Mouse (Mus musculus): ENCODE data around the gene Ppp1cb.

The Ppp1cb gene

DNA sequence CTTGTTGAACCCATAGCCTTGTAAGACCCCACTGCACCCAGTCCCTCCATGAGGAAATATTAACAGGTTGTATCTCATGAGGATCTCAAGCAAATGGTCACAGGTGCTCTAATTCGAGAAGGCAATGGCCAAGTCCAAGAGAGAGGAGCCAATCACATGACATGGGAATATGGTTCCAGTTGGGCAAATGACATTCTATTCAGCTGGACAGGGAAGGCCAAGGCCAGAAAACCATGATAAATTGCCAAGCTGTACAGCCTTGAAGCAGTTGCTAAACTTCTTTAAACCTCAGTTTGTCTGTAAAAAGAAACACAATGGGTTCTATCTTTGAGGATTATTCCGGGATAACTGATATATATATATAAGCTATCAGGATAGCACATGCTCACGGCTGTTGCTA, 14.7 kb upstream of the Ppp1cb start:
- no peak for DNase-seq (ENCODE audit: low read depth, low spot score)

DNA sequence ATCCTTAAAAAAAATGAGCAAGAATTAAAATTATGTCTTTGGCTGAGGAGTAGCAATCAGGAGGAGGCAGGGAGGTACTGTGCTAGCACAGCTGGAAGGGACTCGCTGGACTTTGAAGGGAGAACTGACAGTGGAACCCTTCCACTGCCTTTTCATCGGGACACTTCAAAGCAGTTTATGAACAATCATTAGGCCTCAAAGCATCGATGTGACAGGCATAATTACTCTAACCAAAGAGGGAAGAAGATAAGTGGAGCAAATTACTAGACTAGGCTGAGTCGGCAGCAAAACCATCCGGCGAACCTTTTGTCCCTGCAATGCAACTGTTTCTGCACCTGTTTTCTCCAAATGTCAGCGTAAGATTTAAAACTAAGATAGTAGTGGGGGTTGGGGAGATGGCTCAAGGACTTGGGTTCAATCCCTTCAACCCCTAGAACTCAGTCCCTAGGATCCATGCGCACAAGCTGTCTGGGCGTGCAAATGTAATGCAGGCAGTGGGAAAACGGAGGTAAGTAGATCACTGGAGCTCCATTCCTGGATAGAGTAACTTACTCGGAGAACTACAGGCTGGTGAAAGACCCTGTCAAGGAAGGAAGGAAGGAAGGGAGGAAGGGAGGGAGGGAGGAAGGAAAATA, 13.2 kb upstream of the Ppp1cb start:
- no peak for DNase-seq (ENCODE audit: low read depth, low spot score)

DNA sequence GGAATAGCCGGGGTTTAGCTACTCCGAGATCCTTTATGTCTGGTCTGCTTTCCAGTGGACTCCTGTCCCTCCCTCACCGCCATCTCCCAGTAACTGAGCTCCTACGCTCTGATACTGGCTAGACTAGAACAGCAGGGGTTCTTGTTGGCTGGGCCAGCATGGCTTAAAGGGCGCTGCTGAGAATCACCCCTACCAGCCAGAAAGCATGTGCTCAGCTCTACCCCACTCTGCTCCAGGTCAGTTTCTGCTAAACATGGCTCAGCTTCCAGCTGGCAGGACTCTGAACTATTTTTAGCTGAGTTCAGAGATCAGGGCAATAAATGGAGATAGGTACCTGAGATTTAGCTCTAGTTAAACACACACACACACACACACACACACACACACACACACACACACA, 12.2 kb upstream of the Ppp1cb start:
- no peak for DNase-seq (ENCODE audit: low read depth, low spot score)

DNA sequence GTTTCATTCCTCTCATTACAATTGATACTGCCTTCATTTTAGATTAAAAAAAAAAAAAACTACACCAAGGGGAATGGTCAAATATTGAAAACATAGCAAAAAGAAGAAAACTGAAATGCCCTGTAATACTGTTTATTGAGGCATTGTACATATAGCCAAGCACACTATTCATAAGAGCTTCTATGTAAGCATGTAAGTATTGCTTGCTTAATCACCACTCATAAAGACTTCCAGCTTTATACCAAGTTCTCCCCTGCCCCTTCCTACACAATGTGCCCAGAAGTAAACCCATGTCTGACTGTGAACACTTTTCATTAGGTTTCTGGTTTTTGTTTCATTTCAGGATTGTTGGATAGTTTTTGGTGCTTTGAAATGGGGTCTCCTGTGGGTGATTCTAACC, 11.8 kb upstream of the Ppp1cb start:
- no peak for DNase-seq (ENCODE audit: low read depth, low spot score)

DNA sequence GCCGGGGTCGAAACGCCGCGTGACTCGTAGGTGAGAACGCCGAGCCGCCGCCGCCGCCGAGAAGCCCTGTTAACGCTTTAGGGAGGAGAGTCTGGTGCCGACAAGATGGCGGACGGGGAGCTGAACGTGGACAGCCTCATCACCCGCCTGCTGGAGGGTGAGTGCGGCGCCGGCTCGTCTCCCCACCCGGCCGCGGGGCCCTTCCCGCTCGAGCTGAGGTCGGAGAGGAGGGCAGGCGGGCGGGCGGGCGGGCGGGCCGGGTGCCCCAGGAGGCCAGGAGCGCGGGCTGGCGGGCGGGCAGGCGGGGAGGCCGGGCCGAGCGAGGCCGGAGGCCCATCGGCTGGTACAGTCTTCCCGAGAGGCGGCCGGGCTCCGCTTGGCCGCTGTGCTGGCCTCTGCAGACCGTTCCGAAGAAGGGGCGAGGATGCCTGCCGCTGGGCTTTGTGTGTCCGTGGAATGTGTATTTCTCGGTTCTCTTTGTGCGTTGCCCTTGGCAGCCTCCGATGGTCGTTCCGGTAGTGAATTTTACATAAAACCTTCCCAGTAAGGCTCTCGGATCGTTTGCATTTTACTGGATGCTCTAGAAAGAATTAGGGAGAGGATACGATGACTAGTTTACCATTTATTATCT, 723 bp downstream of the Ppp1cb start:
- DNase-seq (ENCODE audit: low read depth, low spot score) = no peak

DNA sequence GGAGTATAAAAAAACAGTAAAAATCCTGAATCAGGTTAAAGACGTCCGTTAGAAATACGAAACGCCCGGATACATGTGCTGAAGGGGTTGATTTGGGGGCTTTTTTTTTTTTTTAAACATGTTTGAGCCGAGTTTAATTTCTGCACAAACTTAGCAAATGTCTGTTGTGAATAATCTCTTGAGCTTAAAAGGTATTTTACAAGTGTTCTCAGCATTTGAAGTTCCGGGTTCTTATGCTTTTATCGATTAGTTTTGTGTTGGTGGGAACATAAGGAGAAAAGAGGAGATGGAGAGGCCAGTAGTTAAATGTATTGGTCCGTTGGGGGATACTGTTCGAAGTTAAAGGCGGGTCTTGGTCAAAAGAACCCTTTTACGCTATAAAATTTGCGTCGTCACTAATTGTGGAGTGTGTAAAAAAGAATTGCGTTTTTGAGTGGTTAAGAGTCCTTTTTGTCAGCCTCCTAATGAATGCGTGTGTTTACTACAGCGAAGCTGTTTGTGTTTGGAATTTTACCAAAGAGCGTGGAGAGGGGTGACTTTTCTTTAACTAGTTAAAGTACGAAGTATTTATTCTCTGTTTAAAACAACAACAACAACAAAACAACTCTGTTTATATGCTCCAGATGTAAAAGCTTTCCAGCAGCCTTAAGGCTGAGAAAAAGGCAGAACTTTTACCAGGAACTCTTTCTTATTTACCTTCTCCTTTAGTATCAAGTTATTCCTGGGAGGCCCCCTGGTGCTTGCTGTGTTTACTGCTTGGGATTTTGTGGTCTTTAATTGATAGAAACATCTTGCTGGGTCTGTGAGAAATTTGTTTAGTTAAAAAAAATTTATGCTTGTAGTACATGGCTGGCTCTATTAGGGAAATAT, 1.5 kb downstream of the Ppp1cb start:
- DNase-seq (ENCODE audit: low read depth, low spot score) = peak; percentile 30

DNA sequence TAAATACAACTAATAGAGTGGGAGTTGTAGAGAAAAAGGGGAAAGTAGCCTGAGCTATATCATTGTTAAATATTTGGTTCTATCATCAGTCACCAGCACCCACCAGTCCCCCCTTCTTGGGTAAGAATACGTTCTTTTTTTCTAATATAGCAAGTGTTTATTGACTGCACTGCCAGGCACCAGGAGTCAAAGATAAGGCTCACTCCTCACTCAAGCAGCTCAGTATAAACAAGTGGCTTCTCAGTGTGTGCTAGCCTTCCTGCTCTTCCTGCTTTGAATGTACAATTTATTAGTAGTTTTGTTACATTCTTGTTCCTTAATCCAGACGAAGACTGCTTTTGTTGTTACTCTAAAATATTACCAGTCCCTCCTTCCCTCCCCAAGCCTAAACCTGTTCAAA, 2.3 kb downstream of the Ppp1cb start:
- DNase-seq (ENCODE audit: low read depth, low spot score) = no peak

DNA sequence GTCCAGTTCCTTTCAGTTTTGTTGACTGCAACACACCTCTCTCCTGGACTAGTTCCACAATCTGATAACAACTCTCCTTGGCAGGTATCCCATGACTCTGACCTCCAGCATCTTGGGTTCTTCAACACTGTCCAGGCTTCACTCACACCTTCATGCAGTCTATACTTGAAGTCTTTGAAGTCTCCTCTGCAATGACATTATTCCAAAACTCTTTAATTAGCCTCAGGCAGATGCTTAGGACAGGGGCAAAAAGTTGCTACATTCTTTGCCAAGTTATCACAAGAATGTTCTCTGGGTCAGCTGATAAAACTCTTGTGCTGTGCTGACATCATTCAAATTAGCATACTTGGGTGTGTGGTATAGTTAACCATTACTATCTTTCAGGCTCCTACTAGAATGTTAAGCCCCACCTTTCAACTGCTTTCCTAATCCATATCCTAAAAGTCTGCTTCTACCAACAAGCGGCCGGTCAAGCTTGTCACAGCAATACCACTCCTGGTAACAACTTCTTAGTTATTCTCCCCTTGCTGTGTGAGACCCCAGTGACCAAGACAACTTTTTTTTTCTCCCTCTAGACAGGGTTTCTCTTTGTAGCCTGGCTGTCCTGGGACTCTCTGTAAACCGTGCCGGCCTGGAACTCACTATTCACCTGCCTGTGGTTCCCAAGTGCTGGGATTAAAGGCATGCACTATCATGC, 13.8 kb downstream of the Ppp1cb start:
- no peak for DNase-seq (ENCODE audit: low read depth, low spot score)

DNA sequence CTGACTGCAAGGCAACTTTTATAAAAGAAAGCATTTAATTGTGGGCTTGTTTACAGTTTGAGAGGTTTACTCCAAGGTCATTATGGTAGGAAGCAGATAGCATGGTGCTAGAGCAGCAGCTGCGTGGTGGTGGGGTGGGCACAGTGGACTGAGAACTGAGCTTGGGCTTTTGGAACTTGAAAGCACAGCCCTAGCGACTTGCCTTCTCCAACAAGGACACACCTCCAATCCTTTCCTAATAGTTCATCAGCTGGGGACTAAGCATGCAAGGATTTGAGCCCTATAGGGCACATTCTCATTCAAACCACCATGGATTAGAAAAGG, 14.3 kb downstream of the Ppp1cb start:
- no peak for DNase-seq (ENCODE audit: low read depth, low spot score)

DNA sequence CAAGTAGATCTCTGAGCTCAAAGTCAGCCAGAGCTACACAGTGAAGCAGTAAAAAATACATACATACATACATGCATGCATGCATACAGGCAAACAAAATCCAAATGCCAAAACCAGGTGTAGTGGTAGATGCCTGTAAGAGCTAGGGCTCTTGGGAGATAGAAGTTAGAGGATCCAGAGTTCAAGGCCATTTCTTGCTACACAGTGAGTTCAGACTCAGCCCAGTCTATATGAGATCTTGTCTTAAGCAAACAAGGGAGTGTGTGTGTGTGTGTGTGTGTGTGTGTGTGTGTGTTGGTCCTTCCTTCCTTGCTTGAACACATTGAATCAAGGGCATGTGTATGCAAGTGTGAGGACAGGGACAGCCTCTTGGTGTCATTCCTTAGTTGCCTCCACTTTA, 17.9 kb downstream of the Ppp1cb start:
- DNase-seq (ENCODE audit: low read depth, low spot score) = no peak

DNA sequence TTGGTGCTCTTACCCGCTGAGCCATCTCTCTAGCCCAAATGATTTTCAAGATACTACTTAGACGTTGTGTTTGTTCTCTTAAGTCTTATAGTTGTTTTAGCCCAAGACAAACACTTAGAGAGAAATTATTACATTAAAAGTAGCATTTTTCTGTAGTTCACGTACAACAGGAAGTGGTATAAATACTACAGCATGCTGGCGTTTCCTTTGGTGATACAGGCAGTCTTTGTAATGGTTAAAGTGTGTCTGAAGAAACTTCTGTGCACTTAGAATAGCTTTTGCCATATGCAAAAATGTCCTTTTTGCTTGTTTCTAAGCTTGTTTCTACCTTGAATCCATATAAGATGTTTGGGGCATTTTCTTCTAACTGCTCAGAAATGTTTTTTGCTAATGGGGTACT, 20.3 kb downstream of the Ppp1cb start:
- DNase-seq (ENCODE audit: low read depth, low spot score) = peak; percentile 39

DNA sequence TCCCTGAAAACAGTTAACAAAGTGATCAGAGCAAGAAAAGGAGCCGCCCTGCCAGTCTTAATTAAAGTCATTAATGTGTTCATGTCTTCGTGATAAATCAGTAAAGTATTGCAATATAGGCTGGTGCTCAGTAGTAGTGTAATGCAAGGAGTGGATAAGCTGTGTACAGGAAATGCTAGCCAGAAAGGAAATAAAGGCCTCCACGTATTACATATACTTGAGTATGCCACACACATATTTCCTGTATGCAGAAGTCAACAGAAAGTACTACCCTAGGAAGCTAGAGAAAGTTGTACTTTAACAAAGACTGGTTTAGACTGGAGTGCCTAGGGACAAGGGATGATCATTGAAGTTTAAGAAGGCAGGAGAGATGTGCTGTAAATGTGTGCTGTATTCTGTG, 26.8 kb downstream of the Ppp1cb start:
- DNase-seq (ENCODE audit: low read depth, low spot score) = peak; percentile 42

DNA sequence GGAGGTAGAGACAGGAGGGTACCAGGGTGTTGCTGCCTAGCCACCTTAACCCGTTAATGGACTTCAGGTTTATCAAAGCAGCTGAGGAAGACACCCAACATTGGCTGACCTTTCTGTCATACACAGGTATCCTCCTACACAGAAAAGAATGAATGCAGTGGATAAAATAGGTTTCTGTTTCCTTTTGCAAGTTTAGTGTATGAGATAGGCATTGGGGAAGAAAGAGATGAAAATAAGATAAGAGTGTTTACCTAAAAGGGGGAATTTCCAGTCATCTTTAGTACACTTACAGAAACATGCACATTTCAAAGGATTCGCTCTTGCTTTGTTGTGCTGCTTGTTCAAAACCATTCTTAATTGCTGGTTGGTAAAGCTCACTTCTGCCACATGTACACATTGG, 29.4 kb downstream of the Ppp1cb start:
- DNase-seq (ENCODE audit: low read depth, low spot score) = peak; percentile 59

DNA sequence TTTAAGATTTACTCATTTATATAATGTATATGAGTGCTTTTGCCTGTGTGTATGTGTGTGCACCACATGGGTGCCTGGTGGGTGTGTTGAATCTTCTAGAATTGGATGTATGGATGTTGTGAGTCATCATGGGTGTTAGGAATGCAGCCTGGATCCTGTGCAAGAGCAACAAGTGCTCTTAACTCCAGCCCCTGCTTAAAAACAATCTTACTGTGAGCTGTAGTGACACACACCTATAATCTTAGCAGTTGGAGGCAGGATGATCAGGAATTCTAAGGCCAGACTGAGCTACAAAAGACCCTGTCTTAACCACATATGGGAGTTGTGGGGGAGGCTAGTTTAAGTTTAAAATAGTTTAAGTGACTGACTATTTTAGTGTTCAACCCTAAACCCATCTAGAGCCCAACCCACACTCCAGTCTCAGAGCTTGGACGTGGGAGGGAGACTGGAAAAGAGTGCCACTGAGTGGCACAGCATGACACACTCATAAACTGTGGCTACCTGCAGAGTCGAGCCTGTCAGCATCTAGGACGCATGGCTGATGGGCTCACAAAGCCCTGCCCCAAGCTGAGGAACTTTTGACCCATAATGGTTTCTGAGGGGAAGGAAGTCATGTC, 35.5 kb downstream of the Ppp1cb start:
- DNase-seq (ENCODE audit: low read depth, low spot score) = no peak

DNA sequence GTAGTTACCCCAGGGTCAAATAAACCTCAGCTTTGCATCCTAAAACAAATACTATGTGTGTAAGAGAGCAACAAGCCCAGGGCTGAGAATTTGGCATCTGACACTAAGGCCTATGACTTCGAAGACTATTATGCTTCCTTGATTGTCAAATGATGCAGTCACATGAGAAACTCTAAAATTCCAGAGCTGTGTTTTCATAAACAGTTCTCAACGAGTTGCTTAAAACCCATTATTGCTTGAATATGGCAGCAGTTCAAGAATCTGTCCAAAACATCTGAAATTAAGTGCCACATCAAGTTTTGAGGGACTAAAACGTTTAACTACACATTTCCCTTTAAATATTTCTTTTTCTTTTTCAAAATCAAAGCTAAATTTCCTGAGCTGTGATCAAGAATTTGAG, 50.1 kb downstream of the Ppp1cb start:
- DNase-seq (ENCODE audit: low read depth, low spot score) = no peak

DNA sequence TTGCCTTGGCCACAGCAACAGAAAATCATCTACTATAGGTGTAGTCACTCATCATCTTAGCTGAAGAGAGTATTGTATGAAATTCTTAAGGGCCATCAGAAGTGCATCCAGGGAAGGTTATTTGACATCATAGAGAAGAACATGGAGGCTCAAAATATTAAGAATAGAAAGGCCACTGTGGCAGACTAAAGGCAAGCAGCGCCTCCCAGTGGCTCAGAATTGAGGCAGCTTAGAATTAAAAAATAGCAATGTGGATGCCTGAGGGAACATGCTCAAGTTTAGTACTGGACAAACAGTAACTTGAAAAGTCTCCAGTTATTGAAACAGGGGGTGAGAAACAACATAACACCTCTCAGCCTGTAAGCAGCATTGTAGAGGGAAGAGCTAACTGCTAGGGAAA, 61.7 kb downstream of the Ppp1cb start:
- peak; percentile 16 for DNase-seq (ENCODE audit: low read depth, low spot score)

DNA sequence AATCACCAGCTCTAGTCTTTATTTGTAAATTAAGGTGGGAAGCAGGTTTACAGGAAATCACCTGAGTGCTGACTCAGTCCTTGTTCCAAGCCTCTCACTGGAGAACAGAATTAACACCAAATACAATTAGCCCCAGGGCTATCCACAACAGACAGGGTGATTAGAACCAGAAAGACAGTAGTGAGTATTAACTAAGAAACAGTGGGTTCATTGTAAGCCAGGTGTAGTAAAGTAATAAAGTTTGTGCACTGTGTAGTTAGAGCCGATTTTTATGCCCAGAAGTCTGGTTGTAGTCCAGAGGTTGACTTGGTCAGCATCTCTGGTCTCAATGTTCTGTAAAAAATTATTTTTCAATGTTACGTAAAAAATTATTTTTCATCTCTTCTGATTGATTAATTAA, 90.8 kb downstream of the Ppp1cb start:
- no peak for DNase-seq (ENCODE audit: low read depth, low spot score)

DNA sequence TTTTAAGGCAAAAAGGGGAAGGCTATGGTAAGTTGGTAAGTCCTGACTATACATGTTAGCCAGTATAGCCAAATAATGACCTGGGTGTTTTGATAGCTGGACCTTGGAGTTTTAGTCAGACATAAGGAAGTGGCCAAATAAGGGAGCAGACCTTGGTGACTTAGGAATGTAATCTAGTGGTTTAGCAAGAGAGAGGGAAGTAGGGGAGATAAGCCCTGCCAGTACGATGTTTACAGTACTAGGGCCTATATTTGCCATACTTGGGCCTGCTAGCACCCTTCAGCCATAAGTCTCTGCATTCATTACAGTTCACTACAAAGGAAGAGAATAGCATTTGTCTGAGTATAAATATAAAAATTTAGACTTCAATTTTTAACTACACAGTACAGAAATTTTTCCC, 106.1 kb downstream of the Ppp1cb start:
- no peak for DNase-seq (ENCODE audit: low read depth, low spot score)
